Mouse (Mus musculus): ENCODE data around the gene Rps10. TPM values are rescaled to one million over a fixed set of nuclear protein-coding genes. Genes with fewer than 3 reads are reported as not detected.

Gene Rps10
- total RNA-seq, 2 experiments from 2014 or later = 1,560 to 1,837 TPM

Other genes with a start within 250 kb of the Rps10 start
- not detected in 2 replicates for gene Grm4, start 115.3 kb downstream of the Rps10 start, total RNA-seq (2015)
- not detected in 2 replicates for gene Grm4, start 115.3 kb downstream of the Rps10 start, total RNA-seq (2017)
- 159 and 170 TPM in 2 replicates for gene Hmga1, start 80.2 kb downstream of the Rps10 start, total RNA-seq (2015)
- 89.8 and 99.6 TPM in 2 replicates for gene Hmga1, start 80.2 kb downstream of the Rps10 start, total RNA-seq (2017)
- 58.0 and 63.8 TPM in 2 replicates for gene AI413582, start 70.9 kb downstream of the Rps10 start, total RNA-seq (2015)
- gene AI413582, start 70.9 kb downstream of the Rps10 start, total RNA-seq (2017) = 55.4 and 62.9 TPM in 2 replicates
- 32.3 and 32.9 TPM in 2 replicates for gene Nudt3, start 13.2 kb downstream of the Rps10 start, total RNA-seq (2015)
- gene Nudt3, start 13.2 kb downstream of the Rps10 start, total RNA-seq (2017) = 91.6 and 93.8 TPM in 2 replicates
- gene RPS10-NUDT3, start 1.4 kb downstream of the Rps10 start, total RNA-seq (2015) = not detected in 2 replicates
- gene RPS10-NUDT3, start 1.4 kb downstream of the Rps10 start, total RNA-seq (2017) = not detected in 2 replicates
- gene Pacsin1, start 18.8 kb upstream of the Rps10 start, total RNA-seq (2015) = 0.87 and 1.2 TPM in 2 replicates
- gene Pacsin1, start 18.8 kb upstream of the Rps10 start, total RNA-seq (2017) = 0.44 and 0.61 TPM in 2 replicates
- not detected in 2 replicates for gene Spdef, start 92.3 kb upstream of the Rps10 start, total RNA-seq (2015)
- not detected in 2 replicates for gene Spdef, start 92.3 kb upstream of the Rps10 start, total RNA-seq (2017)
- gene D17Wsu92e, start 184.0 kb upstream of the Rps10 start, total RNA-seq (2015) = 40.4 and 43.6 TPM in 2 replicates
- gene D17Wsu92e, start 184.0 kb upstream of the Rps10 start, total RNA-seq (2017) = 60.4 and 72.7 TPM in 2 replicates
- 109 and 136 TPM in 2 replicates for gene Snrpc, start 201.5 kb upstream of the Rps10 start, total RNA-seq (2015)
- 97.1 and 98.6 TPM in 2 replicates for gene Snrpc, start 201.5 kb upstream of the Rps10 start, total RNA-seq (2017)
- 2.6 and 3.5 TPM in 2 replicates for gene Uhrf1bp1, start 219.8 kb upstream of the Rps10 start, total RNA-seq (2015)
- 3.0 and 3.1 TPM in 2 replicates for gene Uhrf1bp1, start 219.8 kb upstream of the Rps10 start, total RNA-seq (2017)